Mouse (Mus musculus): ENCODE measurements around the gene Snx7.

DNA sequence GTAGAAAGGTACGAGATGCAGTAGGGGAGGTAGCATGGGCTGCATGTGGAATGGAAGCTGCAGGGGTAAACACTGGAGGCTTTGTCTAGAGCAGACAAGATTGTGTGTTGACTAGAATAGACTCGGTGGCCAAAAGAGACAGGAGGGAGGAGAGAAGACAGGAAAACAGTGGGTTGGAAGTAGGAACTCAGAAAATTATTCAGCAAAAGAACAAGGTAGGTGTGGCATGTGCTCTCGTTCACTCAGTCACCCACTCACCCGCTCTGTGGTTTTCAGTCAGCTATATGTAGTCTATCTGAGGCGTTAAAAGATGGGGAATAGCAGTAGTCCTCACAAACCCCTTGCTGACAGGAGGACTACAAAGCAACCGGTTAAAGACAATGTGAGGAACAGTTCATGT lies 63.0 kb downstream of the Snx7 start:
- TF ChIP-seq POLR2AphosphoS2 (IDR thresholded peaks at IDR 0.05; ENCODE audit: insufficient read length, low read depth) = no peak
- TF ChIP-seq POLR2A (IDR thresholded peaks at IDR 0.05; ENCODE audit: insufficient read length, low read depth) = no peak
- no peak for TF ChIP-seq MYOD1 (IDR thresholded peaks at IDR 0.05; ENCODE audit: control insufficient read depth in 1 of 3, insufficient read length in 2 of 3, low read depth in 2 of 3)
- no peak for TF ChIP-seq E2F4 (IDR thresholded peaks at IDR 0.05; ENCODE audit: insufficient read depth)
- TF ChIP-seq MYOG (IDR thresholded peaks at IDR 0.05; ENCODE audit: control insufficient read depth in 1 of 3, insufficient read depth in 1 of 3, insufficient read length in 2 of 3, low read depth in 2 of 3) = no peak
- no peak for TF ChIP-seq TCF12 (IDR thresholded peaks at IDR 0.05; ENCODE audit: insufficient read depth, poor library complexity, severe bottlenecking)
- no peak for TF ChIP-seq USF1 (IDR thresholded peaks at IDR 0.05; ENCODE audit: low read depth)
- TF ChIP-seq SRF (IDR thresholded peaks at IDR 0.05; ENCODE audit: control insufficient read depth, insufficient read length, low read depth) = no peak
- no peak for TF ChIP-seq CEBPB (IDR thresholded peaks at IDR 0.05; ENCODE audit: insufficient read depth, poor library complexity, severe bottlenecking)
- TF ChIP-seq MAX (IDR thresholded peaks at IDR 0.05; ENCODE audit: low read depth) = no peak
